Mouse (Mus musculus): ENCODE data around the gene Rps6ka2.
"Not testable (repeated sequence)": the region's sequence is repeated elsewhere in the genome, so short reads cannot be mapped to it uniquely, and the experiment has no call there.

The Rps6ka2 gene

DNA sequence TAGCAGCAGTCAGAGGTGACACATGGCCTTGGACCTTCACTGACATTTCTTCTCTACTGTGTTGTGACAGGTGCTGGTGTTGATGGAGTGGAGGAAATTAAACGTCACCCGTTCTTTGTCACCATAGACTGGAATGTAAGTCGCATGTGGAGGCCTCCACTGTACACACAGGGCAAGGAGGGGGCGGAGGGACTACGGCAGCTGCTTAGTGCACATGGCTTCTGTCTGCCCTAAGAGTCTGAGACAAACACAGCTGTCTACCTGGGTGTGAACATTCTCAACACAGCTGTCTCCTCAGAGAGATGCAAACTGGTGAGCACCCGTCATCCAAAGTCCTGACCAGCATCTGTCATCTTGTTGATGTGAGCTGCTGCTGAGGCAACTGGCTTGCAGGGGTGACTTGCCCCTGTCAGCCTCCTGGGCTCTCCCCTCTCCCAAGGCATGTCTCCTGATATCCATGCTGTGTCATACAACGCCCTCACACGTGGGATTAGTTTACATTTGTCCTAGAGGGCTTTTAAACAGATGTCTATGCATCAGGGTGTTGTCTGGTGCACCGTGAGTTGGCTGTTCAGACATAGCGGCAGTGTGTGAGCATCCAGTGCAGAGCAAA is 101.7 kb downstream of the Rps6ka2 start:
- no peak for DNase-seq

DNA sequence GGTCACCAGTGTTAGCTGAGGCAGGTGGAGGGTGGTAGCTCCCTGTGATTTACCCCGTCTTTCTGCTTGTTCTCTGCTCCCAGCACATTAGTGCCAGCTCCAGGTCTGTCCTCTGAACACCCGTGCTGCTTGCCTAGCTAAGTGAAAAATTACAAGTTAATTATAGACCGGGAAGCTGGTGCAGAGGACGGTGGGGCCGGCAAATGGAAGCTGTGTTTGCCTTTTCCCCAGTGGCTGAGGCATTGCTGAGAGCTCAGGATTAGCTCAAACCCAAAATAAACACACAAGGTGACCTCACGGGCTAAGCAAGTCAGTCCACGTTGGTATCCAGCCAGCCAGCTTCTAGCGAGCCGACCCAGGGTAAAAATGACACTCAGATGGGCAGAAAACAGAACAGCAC is 103.1 kb downstream of the Rps6ka2 start:
- peak; percentile 72 for DNase-seq

DNA sequence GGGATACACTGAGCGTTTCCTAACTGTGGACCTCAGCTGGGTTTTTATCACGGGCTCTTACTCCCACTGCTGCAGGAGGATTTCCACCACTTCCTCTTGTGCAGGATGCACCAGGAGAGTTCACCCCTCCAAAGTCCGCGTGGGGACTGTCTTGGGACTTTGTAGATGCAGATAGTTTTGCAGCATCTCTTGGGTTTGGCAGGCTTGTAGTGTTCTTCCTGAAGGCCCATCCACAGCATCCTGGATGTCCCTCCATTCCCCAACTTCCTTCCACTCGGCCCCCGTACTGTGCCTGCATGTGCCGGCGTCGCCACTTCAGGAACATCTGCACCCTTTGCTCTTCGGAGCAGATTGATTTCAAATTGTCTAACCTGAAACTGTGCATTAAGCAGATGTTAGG is 103.9 kb downstream of the Rps6ka2 start:
- DNase-seq: peak; percentile 37

DNA sequence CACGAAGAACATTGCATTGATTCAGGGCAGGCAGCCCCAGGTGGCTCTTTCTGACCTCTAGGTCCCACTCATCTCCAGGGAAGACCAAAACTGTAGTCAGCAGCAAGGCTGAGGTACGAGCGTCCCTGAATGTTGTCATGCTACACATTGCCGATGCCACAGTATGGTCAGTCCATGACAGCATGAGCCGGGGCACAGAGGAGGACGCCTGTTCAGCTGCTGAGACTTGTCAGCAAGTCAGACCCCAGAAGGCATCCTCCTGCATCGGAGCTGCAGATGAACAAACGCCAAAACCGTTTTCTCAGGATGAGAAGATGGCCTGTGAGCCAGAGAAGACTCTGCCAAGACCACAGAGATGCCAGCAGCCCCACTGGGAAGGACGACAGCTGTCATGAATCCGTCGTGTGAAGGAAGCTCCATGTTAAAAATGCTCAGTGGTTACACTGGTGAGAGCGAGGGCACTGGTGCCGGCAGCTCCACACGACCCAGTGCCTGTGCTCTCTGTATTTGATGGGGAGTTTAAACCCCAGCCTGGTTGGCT is 108.9 kb downstream of the Rps6ka2 start:
- DNase-seq: no peak

DNA sequence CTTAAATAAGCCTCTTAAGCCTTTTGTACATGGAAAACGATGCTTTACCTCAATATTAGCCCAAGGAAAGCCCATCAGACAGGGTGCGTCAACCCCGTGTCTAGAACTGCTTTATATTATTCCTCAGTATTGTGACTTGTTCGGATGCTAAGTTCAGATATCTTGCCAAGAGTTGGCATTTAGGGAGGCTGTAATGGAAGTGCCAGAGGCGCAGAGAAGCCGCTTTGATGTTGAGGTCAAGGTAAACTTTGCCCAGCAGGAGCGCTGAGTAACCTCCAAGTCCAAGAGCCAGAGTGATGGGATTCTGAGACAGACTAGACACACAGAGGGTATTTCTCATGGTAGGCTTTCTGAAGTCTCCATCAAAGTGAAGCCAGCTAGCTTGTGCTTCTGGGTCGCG is 109.3 kb downstream of the Rps6ka2 start:
- DNase-seq: no peak

DNA sequence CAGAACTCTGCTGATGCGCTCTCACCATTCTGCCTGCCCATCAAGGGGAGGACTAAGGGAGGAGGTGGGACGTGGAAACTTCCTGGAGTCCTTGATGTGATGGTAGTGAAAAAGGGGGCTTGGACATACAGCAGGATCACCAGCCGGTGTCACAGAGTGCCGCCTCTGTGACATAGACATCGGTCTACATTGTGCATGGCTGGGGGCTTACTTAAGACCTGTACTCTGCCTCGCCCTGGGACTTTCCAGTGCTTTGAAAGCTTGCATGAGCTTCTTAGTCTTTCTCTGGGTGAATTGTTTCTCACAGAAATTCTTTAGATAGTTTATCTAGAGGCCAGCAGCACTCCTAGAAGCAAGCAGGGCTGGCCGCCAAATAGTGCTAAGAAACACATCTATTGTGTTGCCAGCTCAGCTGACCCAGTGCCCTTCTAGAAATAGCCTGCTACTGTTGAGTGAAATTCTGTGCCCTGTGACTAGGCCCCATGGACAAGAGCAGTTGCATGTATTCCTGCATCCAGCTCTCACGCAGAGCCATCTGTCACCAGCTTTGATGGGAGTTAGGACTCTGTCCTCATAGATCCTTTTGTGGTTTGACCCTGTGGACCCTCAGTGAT is 114.5 kb downstream of the Rps6ka2 start:
- DNase-seq: peak; percentile 83

DNA sequence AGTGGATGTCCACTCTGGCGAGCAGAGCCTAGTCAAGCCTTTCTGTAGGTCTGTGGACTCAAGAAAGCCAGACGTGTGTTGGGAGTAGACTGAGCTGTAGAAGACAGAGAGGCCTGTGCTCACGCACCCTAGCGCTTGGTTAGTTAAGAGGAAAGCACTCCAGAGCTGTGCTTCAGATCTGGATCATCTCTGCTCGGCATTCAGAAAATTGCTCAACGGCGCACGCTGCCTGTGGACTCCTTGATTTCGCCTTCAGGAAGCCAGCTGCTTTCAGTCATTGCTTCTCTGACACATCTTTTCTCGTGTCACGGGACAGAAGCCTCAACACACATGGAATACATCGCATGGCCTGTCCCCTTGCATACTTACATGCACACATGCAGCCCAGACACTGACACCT is 115.4 kb downstream of the Rps6ka2 start:
- DNase-seq: no peak

DNA sequence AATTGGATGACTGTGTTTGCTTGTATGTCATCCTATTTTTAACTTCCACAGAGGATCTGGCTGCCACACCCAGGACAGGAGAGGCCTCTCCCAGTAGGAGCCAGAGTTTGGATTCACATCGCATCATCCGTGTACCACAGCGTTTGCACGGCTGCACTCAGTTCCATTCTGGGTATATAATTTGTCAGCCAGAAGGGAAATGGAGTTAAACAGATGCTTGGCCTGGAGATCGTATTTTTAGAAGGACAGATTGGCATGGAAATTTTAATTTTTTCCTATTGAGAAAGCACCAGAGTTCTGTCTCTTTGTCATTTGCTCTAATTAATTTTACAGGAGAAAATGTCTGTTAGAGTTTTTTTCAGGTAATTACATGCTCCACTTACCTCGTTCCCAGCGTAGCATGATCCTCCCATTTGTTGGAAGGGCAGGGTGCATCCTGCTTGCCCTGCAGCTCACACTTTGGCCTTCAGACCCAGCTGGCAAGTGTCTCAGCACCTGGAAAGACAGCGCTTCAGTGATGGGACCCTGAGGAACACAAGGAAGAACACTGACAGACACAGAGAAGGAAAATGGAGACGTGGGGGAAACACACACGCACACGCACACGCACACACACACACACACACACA is 116.6 kb downstream of the Rps6ka2 start:
- no peak for DNase-seq

DNA sequence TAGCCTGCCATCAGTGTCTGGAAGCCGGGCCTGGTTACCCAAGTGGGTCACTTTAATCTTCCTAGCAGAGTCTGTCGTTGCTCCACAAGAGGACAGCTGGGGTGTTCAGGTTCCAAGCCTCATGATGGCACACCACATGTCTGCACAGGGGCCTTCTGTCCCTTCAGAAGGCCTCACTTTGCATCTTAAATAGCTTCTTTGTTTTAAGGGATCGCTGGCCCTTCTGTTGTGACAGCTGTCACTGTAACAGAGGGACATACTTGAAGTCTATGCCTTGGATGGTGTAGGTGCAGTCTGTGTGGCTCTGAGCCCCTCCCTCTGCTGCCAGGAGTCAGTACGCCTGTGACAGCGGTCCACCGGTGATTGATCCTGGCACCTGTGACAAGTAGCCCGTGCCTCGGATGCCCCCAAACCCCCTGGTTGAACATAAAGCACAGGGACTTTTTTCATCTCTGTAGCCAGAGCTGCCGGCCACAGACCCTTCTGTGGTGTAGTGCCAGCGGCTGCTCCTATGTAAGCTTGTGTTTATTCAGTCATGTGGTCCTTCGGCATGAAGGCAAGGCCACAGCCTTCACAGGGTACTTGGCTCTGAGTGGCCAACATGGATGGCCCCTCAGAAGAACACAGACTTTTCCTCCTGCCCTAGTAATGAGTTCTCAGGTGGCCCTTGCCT is 122.2 kb downstream of the Rps6ka2 start:
- DNase-seq: no peak

DNA sequence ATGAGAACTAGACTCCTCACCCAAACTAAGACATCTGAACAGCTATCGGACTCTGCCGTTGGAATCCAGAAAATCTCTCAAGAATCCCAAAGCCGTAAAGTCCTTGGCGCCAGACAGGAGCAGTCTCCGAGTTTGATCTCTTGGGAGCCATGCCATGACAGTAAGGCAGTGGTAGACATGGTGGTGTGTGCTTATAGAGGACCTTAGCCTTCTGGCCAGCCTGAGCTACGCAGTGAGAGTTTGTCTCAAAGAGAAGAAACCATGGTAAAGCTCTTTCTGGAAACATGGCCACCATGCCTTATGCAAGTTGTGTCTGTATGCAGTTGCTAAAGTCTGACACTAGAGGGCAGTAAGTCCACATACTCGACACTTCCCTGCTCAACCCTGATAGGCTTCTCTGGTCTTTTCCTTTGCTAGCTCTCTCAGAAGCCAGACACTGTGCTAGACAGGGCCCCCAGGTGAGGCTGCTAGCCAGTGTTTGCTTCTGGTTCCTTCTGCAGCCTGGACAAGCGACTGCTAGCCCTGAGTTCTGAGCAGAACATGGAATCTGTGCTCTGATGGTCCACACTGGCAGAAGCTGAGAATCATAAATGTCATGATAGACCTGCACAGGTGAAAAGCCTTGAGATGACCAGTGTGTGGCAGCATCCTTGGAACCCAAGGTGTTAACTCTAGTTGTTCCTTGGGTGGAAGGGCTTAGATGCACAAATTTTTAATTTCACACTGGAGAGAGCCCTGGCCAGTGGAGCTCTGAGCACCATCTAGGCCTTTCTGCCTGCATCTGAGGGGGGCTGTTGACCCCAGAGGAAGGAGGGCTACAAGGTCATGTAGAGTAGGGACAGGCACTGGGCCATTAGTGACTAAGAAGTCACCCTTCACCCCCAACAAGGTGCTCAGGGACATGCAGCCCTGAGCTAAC is 136.6 kb downstream of the Rps6ka2 start:
- DNase-seq: peak; percentile 44

DNA sequence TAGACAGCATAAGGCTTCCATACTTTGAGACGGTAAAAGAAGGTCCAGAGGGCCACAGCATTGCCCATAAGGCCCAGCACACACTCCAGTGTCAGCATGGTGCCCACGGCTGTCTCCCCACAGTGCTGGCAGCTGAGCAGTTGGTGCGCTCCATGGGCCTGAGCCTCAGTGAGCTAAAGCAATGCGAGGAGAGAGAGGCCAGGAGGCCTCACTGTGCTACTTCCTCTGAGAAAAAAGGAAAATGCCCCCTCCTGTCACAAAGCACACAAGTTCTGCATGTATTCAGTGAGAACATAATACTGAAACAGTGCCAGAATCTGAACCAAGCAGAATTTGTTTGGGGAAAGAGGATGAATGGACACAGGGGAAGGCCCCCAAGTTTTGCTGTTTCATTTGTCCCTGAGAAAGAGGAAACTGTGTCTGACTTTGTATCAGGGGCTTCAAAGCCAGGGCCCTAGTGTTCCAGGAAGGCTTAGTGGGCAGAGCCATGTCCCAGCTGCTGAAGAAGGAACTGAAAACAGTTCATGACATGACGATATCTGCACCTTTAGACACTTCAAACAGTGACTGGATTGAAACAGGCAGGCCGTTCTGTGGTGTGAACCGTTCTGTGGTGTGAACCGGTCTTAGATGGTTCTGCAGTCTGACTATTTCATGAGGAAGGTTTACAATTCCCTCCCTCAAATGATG is 145.9 kb downstream of the Rps6ka2 start:
- not testable (repeated sequence) for DNase-seq

DNA sequence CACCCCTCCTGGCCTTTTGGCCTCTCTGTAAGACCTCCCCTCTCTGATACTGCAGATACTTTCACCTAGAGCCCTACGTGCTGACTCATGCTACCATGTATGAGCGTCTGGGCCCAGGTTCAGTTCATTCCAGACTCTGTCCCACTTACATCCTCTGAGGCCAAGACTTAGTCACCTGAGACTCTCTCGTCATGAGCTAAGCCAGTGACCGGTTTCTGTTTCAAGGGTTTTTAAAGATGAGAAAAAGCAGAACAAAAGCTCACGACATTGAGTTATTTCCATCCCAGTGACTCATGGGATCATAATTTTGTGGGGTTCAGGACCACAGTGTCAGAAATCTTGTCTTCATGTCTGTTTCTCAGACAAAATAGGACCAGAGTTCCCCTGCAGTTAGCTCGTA is 149.9 kb downstream of the Rps6ka2 start:
- not testable (repeated sequence) for DNase-seq

DNA sequence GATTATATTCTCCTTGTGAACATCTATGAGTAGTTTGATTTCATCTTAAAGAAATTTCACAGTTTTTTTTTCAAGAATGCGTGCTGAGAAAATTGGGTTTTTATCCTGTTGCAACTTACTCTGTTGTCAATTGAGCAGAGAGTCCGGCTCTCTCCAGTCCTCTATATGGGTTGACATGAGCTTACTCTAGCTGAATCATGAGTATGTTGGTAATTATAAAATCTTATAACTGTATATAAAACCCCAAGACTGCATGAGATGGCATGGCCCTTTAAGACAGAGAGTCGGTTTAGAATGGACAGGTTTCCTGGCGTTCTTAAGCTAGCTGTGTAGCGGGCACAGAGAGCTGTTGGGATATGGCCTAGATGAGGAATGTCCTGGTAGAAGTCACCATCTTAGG is 154.4 kb downstream of the Rps6ka2 start, which contains the start of gene Tcp10a:
Tcp10a (plus strand) TSS at position 301 of the 400 bp plus-strand sequence.
- not testable (repeated sequence) for DNase-seq

DNA sequence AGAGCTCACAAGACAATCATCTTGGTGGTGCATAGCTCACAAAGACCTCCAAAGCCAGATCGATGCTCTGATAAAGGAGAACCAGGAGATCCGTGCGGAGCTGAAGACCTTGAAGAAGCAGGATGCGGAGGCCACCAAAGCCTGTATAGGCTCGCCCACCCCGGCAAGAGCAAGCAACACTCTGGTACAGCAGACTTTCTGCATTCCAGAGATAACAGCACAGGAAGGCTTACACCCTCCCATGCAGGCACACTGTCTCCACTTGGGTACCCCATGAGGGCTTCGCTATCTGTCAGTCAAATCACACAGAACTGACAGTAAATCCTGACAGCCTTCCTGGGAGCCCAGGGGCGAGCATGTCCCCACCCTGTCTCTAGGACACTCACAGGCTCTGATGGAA is 156.5 kb downstream of the Rps6ka2 start:
- DNase-seq: not testable (repeated sequence)

DNA sequence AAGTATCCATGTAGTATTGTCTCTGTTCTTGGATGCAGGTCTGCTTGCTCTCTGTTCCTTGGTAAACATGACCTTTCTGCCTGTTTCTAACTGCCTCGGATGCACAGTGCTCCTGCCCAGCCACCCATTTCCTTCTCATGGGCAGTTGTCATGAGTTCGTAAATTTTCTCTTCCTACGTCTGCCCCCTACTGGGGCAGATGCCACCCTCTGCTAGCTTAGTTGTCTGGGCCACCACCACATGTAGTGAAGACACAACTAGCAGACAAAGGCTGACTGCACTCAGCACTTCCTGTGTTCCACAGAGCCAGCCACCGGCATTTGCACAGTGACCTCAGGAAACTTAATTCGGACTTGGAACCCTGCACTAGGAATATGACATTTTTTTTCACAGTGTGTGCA is 162.8 kb downstream of the Rps6ka2 start:
- not testable (repeated sequence) for DNase-seq

DNA sequence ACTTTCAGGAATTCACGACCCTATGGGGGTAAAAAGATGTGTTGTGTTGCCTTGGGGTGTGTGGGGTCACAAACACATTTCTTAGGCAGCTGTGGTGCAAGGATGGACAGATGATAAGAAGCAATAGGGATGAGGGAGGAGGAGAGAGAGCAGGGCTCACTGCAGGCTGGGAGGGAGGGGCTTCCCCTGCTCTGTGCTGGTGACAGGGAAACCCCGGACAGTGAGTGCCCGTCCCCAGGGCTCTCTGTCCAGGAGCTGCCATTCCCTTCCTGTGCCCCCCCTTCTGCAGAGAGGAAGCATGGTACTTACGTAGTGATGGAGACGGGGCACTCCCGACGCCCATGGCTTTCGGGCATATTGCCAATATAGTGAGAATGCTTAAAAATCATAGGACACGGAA is 167.5 kb downstream of the Rps6ka2 start:
- DNase-seq: not testable (repeated sequence)

DNA sequence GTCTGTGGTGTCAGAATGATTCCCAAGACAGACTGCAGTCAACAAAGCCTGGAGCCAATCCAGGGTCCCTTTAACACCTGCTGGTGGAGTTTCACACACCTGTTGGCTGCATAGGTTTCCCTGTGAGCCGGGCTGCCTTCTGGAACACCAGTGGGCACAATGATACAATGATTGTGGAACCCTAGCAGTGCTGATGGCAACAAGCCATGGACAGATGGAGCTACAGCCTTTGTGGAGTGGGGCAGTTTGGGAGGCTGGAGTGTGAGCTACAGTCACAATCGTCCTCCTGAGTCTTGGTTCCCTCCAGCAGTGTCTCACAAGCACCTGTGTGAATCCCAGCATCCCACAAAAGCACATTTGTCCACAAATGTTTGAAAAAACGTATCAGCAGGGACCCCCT is 178.8 kb downstream of the Rps6ka2 start:
- not testable (repeated sequence) for DNase-seq

DNA sequence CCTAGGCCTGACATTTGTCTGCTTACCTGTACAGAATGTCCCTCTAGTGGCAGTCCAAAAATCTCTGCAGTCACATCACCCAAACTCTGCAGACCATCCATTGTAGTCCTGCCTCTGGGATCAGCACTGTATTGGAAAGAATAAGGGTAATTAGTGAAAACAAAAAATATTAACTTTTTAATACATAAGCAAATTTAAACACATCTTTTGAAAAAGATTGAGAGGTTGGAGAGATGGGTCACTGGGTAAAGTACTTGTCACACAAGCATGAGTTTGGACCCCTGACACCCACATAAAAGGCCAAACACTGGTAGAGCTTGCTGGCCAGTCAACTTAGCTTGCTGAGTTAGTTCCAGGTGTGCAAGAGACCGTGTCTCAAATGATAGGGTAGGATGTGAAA is 182.7 kb downstream of the Rps6ka2 start, which contains the start of gene Ttll2:
Ttll2 (minus strand) TSS at position 101 of the 400 bp plus-strand sequence.
- not testable (repeated sequence) for DNase-seq

All from kidney, postnatal 10 days (tissue).